Mouse (Mus musculus) cerebellum, adult 2 months (tissue): ENCODE data around the gene Cdc42bpb. TPM values are rescaled to one million over a fixed set of nuclear protein-coding genes. Genes with fewer than 3 reads are reported as not detected.

Experiments used
- DNase-seq, 2 experiments: peaks; one replicate each; pipeline ENCODE4 v3.0.0; 2021
- H3K27ac ChIP-seq: fragments of 200-500 bp; 2 replicates; pipeline ENCODE4 v1.5.1; 2012; ENCODE audit warnings: low read length, control low read depth, inconsistent platforms; ENCODE audit not compliant: insufficient read depth
- H3K27me3 ChIP-seq: fragments of 200-500 bp; 2 replicates; pipeline ENCODE4 v1.6.1; 2012; ENCODE audit warnings: inconsistent platforms, mild to moderate bottlenecking, low read length, moderate library complexity; ENCODE audit not compliant: control insufficient read depth, insufficient read depth
- H3K4me1 ChIP-seq: fragments of 200-500 bp; 2 replicates; pipeline ENCODE4 v1.6.1; 2011; ENCODE audit warnings: low read length; ENCODE audit not compliant: control insufficient read depth, insufficient read depth
- H3K4me3 ChIP-seq: fragments of 200-500 bp; replicated peaks from 2 replicates; pipeline ENCODE3; 2011; ENCODE audit warnings: mild to moderate bottlenecking, low read depth, low read length, control low read depth; ENCODE audit not compliant: insufficient read depth
- CTCF ChIP-seq: fragments of 200-500 bp; IDR thresholded peaks from 2 replicates; pipeline ENCODE4 v1.5.1; 2011; ENCODE audit warnings: low read depth, mild to moderate bottlenecking, control low read depth, low read length, moderate library complexity, borderline replicate concordance; ENCODE audit not compliant: insufficient read depth
- POLR2A ChIP-seq: fragments of 200-500 bp; IDR thresholded peaks from 2 replicates; pipeline ENCODE4 v1.6.1; 2011; ENCODE audit warnings: low read length, control low read depth, borderline replicate concordance; ENCODE audit not compliant: insufficient read depth
- WGBS: fragments of 180-500 bp; shearing (Covaris S2); methylation state at CpG from one replicate; pipeline ENCODE4 v1.1.7; 2018; 5-methylcytosine and 5-hydroxymethylcytosine counted together
- polyA plus RNA-seq: library from polyadenylated mRNA; depleted of rRNA; stranded (reverse); fragments of >200 nt; gene quantifications from 2 replicates; pipeline ENCODE4 v1.2.3, GENCODE M21; 2012

Cdc42bpb gene
- polyA plus RNA-seq, 1 experiment: 176 TPM

DNA sequence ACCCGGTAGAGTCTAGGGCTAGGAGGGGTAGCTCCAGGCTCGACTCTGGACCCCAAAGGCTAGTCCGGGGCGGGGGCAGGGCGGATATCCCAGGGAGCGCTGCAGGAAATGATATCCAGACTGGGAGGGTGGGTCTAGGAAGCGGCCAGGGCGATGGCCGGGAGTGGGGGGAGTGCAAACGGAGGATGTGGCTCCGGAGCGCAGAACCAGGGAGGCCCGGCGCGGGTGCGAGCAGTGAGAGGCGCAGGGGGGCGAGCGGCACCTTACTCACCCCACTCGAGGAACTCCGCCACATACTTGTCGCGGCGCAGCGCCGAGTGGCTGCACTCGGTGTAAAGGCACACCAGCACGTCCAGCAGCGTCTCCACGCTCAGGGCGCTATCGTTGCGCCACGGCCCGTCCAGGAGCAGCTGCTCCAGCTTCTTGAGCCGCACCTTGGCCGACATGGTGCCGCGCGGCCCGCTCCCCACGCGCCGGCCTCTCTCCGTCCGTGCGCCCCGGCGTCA is 639 bp downstream of the Cdc42bpb start:
- peak overlapping the region; percentile 31; the same call in 1 of the 2 replicates for H3K27ac ChIP-seq
- no peaks in the 10 kb centered on the region; the same call in 1 of the 2 replicates for H3K4me1 ChIP-seq
- H3K27me3 ChIP-seq: no peaks in the 10 kb centered on the region
- TF ChIP-seq CTCF (no peak), POLR2A (no peak)
- peak in 1 of 2 experiments; percentile 61 for DNase-seq
- 1% methylated on average over 49 of the region's 49 CpGs for WGBS
- peak overlapping the region; percentile 76 for H3K4me3 ChIP-seq

DNA sequence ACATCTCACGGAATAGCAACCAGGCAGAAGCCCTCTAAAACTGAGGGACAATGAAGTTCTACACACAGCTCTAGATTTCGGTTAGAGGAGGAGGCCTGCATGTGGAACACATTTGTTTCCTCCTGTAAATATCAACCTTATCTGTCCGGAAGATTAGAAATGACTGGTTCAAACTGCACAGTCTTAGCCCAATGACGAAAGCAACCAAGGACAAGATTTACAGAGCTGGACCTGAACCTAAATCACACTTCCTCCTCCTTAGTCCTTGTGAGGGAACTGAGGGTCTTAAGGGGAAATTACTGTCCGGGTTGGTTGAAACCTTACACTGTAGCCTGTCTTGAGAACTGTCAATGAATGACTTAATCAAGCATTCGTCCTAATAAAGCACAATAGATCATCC is 1.5 kb downstream of the Cdc42bpb start:
- DNase-seq: no peak
- no peak overlapping the region for H3K27ac ChIP-seq
- WGBS: 8% methylated on average over 6 of the region's 6 CpGs
- H3K27me3 ChIP-seq: no peaks in the 10 kb centered on the region
- H3K4me3 ChIP-seq: peak overlapping the region; percentile 76
- no peaks in the 10 kb centered on the region; the same call in 1 of the 2 replicates for H3K4me1 ChIP-seq
- no peak for TF ChIP-seq POLR2A
- TF ChIP-seq CTCF: no peak

DNA sequence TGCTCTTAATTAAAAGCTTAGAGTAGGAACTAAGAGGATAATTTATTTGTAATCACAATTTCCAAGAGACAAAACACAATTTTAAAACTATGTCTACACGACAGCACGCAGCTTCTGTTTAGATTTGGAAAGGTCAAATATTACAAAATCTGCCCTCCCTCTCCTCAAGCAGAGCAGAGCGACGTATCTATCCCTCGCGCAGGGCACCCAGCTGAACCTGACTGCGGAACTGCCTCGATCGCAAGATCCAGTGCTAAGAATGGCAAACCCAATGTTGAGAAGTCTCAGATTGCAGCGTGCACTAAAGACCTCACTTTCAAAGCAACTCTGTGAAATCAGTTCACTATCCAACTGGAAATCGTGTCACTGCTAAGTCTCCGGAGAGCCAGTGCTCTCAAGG is 2.0 kb downstream of the Cdc42bpb start:
- TF ChIP-seq CTCF (no peak), POLR2A (no peak)
- WGBS: 23% methylated on average over 12 of the region's 12 CpGs
- Histone ChIP-seq H3K27me3 (no peaks in the 10 kb centered on the region), H3K4me3 (peak overlapping the region; percentile 76), H3K4me1 (no peaks in the 10 kb centered on the region; the same call in 1 of the 2 replicates), H3K27ac (no peak overlapping the region)
- DNase-seq: no peak

DNA sequence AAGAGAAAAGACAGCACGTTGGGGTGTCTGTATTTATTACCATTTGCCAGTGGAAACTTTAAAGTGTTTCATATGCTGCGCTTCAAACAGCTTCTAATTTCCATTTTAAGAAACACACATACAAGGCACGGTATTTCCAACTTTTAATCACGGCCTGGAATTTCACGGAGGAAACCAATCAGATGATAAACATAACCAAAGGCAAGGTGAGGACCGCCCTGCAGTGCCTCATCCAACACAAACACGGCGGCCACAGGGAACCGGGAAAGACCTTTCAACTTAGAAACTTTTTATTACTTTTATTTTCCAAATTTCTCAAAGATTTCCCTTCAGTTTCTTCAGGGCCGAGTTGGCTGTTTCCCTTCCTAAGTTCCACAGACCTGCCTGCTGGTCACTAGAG is 2.8 kb downstream of the Cdc42bpb start:
- no peaks in the 10 kb centered on the region for H3K27me3 ChIP-seq
- H3K27ac ChIP-seq: no peak overlapping the region
- TF ChIP-seq POLR2A: no peak
- no peak for TF ChIP-seq CTCF
- H3K4me1 ChIP-seq: peaks cover 2% of the 10 kb centered on the region
- WGBS: 55% methylated on average over 10 of the region's 10 CpGs
- no peak overlapping the region for H3K4me3 ChIP-seq
- no peak for DNase-seq

DNA sequence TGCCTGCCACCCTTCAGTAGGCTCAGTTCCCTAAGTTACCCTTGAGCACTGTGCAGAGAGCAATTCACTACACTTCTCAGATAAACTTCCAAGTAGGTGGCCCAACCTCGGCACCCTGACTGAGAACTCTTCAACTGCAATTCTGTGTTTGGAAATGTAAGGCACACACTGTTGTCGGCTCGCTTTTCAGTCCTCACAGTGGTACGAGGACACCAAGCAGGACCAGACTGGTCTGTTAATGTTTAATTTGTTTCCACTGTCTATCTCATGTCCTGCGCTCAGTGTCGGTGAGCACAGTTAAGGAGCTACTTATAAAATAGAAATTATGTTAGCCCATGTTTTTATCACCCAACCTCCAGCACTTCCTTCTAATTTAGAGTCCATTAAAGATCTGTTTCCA is 4.1 kb downstream of the Cdc42bpb start:
- DNase-seq: no peak
- Histone ChIP-seq H3K4me1 (peaks cover 2% of the 10 kb centered on the region), H3K27me3 (no peaks in the 10 kb centered on the region), H3K4me3 (no peak overlapping the region), H3K27ac (no peak overlapping the region)
- TF ChIP-seq CTCF (no peak), POLR2A (no peak)
- WGBS: 63% methylated on average over 6 of the region's 6 CpGs

DNA sequence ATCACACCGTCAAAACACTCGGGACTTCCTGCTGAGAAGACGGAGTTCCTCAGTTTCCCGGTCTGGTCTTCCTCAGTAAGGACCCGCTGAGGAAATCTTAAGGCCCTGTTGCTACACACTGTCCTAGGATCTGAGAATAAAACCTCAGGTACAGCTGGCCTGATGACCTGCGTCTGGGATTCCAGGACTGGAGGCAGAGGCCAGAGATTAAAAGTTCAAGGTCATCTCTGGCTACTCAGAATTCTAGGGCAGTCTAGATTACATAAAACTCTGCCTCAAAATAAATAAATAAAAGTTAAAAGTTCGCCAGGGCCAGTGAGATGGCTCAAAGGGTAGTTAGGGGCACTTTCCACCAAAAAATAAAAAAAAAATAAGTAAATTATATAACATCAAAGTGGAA is 5.6 kb downstream of the Cdc42bpb start:
- H3K4me1 ChIP-seq: peaks cover 6% of the 10 kb centered on the region
- DNase-seq: no peak
- H3K4me3 ChIP-seq: no peak overlapping the region
- WGBS: 78% methylated on average over 7 of the region's 7 CpGs
- H3K27me3 ChIP-seq: no peaks in the 10 kb centered on the region
- no peak overlapping the region for H3K27ac ChIP-seq
- no peak for TF ChIP-seq CTCF
- TF ChIP-seq POLR2A: no peak

DNA sequence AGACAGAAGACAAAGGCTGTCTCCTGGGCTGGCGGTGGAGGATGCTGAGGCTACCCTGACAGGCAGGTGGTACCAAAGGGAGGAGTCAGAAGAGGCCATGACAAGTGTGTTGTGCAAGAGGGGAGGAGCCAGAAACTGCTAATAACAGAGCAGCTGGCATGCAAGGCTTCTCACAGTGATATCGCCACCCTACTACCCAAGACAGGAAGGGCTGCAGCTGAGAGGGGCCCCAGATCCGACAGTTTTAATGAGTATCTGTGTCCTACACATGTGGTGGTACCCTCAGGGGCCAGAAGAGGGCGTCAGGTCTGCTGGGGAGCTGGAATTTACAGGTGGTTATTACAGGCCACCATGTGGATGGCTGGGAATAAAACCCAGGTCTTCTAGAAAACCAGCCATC is 7.3 kb downstream of the Cdc42bpb start:
- Histone ChIP-seq H3K27ac (no peak overlapping the region), H3K27me3 (no peaks in the 10 kb centered on the region), H3K4me3 (no peak overlapping the region), H3K4me1 (peaks cover 15% of the 10 kb centered on the region)
- DNase-seq: no peak
- TF ChIP-seq POLR2A (no peak), CTCF (0 out of 2 replicates have a peak, but pooled peaks have one; percentile 8)
- WGBS: 55% methylated on average over 4 of the region's 4 CpGs

DNA sequence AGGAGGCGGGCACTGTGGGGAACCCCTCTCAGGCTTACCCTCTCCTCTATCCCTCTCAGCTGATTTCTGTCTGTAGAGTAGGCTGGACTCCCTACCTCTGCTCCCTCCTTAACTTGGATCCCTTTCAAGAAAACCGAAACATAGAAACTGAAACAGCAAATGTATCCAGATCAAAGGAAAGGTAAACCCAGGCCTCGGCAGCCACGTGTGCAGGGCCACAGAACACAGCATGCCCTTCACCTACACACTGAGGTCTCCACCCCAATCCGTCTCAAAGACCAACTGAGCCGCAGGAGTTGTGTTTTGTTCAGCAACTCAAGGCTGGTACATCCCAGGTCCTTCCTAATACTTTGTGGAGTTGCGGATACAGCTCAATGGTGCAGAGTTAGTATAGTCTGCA is 10.5 kb downstream of the Cdc42bpb start:
- no peak overlapping the region for H3K27ac ChIP-seq
- H3K4me3 ChIP-seq: no peak overlapping the region
- H3K27me3 ChIP-seq: no peaks in the 10 kb centered on the region
- DNase-seq: no peak
- TF ChIP-seq POLR2A: no peak
- TF ChIP-seq CTCF: no peak
- WGBS: 58% methylated on average over 7 of the region's 7 CpGs
- H3K4me1 ChIP-seq: peaks cover 24% of the 10 kb centered on the region

DNA sequence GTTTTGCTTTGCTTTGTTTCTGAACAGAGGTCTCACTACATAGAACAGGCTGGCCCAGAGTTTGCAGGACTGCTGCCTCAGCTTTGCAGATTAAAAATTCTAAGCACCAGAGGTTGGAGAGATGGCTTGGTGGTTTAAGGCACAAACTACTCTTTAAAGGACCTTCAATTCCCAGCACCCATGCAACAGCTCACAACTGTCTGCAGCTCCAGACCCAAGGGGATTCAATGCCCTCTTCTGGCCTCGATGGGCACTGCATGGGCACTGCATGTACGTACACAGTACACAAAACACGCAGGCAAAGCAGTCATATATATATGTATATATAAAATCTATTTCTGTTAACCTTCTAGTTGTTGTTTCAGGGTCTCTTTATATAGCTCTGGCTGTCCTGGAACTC is 13.3 kb downstream of the Cdc42bpb start:
- TF ChIP-seq CTCF (peak; percentile 17; the same call in 1 of the 2 replicates), POLR2A (no peak)
- H3K27me3 ChIP-seq: no peaks in the 10 kb centered on the region
- WGBS: 92% methylated on average over 3 of the region's 3 CpGs
- no peak overlapping the region for H3K27ac ChIP-seq
- peaks cover 44% of the 10 kb centered on the region for H3K4me1 ChIP-seq
- no peak overlapping the region for H3K4me3 ChIP-seq
- DNase-seq: no peak
